Mouse (Mus musculus) thymus, adult 18-20 months (tissue): ENCODE measurements at regions not wholly inside any gene's neighbourhood (a gene's known extent, or its start where the extent isn't known, plus 50 kb on each side); places are given as distances from the start of the nearest gene placed in this dataset.

ENCODE experiments used
- DNase-seq, 2 experiments: peaks; one replicate each; pipeline ENCODE4 v3.0.0; 2022; ENCODE audit warnings: mixed read lengths in 2 of 2

GRCm38 (mm10) chr8:125367374-125367773 lies 202.2 kb downstream of the Sipa1l2 start:
- no peak for DNase-seq

GRCm38 (mm10) chr8:125365004-125365403 lies 204.6 kb downstream of the Sipa1l2 start:
- DNase-seq: no peak

- DNase-seq: no peak
These were observed 210.2 kb downstream of the Sipa1l2 start for GRCm38 (mm10) chr8:125359456-125359855.

- no peak for DNase-seq
These were observed 211.8 kb downstream of the Sipa1l2 start for GRCm38 (mm10) chr8:125357759-125358158.

- no peak for DNase-seq
These were observed 214.5 kb downstream of the Sipa1l2 start for GRCm38 (mm10) chr8:125355059-125355509.

- no peak for DNase-seq
These were observed 217.3 kb downstream of the Sipa1l2 start for GRCm38 (mm10) chr8:125352276-125352675.

- DNase-seq: peak; percentile 18 to 44
These were observed 218.0 kb downstream of the Sipa1l2 start for GRCm38 (mm10) chr8:125351486-125352032.

- DNase-seq: no peak
These were observed 220.2 kb downstream of the Sipa1l2 start for GRCm38 (mm10) chr8:125349290-125350025.

- no peak for DNase-seq
These were observed 223.4 kb downstream of the Sipa1l2 start for GRCm38 (mm10) chr8:125346182-125346581.

GRCm38 (mm10) chr8:125345571-125345970 lies 224.0 kb downstream of the Sipa1l2 start:
- DNase-seq: no peak

- no peak for DNase-seq
These were observed 225.7 kb downstream of the Sipa1l2 start for GRCm38 (mm10) chr8:125343867-125344266.

GRCm38 (mm10) chr8:125342521-125342920 lies 227.1 kb downstream of the Sipa1l2 start:
- DNase-seq: no peak

- DNase-seq: no peak
These were observed 228.0 kb downstream of the Sipa1l2 start for GRCm38 (mm10) chr8:125341606-125342005.

GRCm38 (mm10) chr8:125338222-125338621 lies 231.4 kb downstream of the Sipa1l2 start:
- DNase-seq: no peak

GRCm38 (mm10) chr8:125337444-125338077 lies 232.0 kb downstream of the Sipa1l2 start:
- DNase-seq: peak in 1 of 2 experiments; percentile 28

- DNase-seq: no peak
These were observed 232.8 kb downstream of the Sipa1l2 start for GRCm38 (mm10) chr8:125336799-125337198.

GRCm38 (mm10) chr8:125335575-125336370 lies 233.8 kb downstream of the Sipa1l2 start:
- DNase-seq: no peak

- no peak for DNase-seq
These were observed 234.4 kb downstream of the Sipa1l2 start for GRCm38 (mm10) chr8:125335171-125335570.

- no peak for DNase-seq
These were observed 239.0 kb downstream of the Sipa1l2 start for GRCm38 (mm10) chr8:125330638-125331037.

GRCm38 (mm10) chr8:125328650-125329049 lies 241.0 kb downstream of the Sipa1l2 start:
- DNase-seq: no peak

- DNase-seq: no peak
These were observed 241.9 kb downstream of the Sipa1l2 start for GRCm38 (mm10) chr8:125327551-125328262.

- DNase-seq: no peak
These were observed 242.6 kb downstream of the Sipa1l2 start for GRCm38 (mm10) chr8:125327006-125327405.
